Mouse (Mus musculus): ENCODE measurements at regions not wholly inside any gene's neighbourhood (a gene's known extent, or its start where the extent isn't known, plus 50 kb on each side); places are given as distances from the start of the nearest gene placed in this dataset.
"Not testable (repeated sequence)": the region's sequence is repeated elsewhere in the genome, so short reads cannot be mapped to it uniquely, and the experiment has no call there.

DNA sequence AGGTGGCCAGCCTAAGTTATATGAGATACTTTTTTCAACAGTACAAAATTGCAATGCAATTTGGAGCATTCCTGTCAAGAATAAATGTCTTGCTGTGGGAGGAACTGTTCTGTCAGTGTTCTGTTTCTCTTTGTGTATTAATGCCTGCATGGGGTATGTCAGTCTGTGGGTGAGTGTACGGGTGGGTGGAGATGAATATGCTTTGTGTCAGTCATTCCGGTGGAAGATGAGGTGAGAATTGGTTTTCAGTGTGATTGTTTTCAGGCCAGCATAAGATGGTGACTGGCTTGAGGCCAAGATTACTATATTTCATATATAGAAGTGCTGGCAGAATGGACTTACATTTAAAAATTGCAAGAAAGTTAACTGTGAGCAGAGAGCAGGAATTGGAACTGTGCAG lies 184.0 kb downstream of the Frk start:
- no peak for DNase-seq

DNA sequence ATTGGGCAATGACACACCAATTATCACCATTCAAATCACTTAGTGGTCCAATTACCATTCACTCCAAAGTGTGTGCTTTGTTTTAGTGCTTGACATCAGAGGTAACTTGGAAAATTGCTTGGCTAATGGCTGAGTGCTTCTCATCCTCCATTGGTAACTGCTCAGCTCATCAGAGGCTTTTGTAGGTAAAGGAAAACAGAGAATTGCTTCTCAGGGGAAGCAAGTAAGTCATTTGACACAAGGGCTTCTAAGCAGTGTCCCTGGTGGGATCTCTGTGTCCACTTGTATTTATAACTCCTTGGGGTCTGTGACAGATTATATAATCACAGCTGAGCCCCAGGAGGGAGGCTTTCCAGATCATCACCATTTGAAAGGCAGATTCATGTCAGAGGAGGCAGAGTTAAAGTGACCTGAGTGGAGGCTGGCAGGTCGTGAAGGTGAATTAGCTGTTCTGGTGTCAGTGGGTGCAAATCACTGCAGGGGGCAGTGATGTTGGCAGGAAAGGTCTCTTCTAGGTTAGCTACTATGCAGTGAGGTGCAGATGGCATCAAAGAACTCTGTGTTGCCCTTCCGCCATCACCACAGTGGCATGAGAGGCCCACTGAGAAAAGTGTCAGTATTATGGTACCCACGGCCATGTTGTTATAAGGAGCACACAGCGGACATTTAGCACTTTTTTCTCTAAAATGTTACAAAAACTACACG lies 184.7 kb downstream of the Frk start:
- DNase-seq = no peak

- no peak for DNase-seq
These were observed 188.6 kb downstream of the Frk start for GRCm38 (mm10) chr10:34671791-34672190.

DNA sequence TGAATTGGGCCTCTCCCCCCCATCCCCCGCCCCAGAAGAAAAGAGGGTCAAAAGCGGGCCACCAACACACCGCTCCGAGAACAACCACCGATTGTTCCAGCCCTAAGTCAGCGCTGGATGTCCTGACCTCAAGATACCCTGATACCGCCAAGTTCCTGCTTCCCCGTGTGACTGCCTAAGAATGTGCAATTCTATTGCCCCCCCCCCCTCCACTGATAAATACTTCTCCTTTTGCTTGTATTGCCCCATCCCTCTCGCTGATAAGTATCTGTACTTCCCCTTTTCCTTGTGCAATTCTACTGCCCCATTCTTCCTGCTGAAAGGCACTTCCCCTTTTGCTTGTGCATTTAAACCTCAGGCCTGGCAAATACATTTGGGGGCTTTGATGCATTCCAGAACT lies 216.2 kb downstream of the Frk start:
- DNase-seq = not testable (repeated sequence)

DNA sequence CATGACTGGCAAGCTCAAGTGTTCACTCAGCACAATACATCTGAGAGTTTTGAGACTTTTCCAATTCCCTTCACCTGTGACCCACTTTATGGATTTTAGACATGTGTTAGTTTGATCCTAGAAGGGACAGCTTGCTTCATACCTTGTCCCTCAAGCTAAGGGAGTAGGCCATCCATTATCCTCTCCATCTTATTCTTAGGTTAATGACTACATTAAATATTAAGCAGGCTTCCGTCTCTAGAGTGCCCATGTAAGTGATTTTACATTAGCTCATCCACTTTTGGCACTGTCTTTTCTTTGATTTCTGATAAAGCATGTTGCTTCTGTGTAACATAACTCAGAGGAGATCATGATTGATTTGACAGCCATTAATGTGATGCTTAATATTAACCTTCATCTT lies 218.8 kb downstream of the Frk start:
- no peak for DNase-seq

DNA sequence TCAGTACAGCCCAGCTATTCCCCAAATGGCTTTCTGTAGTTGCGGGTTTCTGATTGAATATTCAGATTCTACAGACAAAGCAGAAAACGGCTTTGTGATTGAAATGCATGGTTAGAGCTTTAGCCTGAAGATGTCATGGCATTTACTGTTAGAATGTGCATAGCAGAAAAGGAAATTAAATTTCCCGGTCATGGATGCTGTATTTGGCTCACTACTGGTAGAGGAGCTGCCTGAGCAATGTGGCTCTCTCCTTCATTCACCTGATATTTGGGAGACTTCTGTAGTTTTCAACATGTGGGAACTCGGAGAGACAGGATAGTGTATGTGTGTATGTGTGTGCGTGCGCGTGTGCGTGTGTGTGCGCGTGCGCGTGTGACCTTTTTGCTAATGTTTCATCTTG lies 222.2 kb downstream of the Frk start:
- DNase-seq = no peak

DNA sequence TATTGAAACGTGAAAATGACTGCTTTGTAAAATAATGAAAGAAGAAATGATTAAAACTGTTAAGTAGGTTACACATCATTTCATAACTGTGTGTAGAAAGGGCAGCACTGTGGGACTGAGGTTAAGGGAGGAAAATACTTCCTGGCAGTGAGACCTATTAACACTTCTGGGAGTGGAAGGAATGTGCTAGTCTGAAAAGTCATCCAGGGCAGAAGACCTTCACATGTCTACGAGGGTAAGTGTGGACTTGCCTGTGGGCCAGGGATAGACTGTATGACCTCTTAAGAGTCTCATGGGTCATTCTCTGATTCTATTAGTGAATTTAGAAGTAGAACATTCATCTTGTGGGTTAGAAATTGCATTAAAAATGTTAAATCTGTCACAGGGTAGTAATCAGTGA lies 248.1 kb downstream of the Frk start:
- DNase-seq = no peak

GRCm38 (mm10) chr10:34762426-34762825 lies 279.2 kb downstream of the Frk start:
- no peak for DNase-seq

DNA sequence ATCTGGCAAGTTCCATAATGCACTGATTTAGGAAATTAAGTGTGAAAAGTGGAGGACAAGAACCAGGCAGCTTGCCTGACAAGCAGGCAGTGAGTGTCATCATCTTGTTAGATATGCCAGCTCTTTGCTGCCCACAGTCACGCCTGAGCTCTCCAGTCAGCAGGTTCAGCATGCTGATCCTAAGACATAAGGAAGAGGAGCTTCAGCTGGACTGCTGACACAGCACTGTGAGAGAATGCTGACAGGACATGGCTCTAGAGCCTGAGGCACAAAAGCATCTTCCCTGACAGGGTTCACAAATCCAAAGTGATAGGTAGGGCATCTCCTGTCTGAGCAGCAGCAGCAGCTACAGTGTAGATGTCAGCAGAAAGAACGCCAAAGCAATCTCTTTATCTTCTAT lies 308.9 kb downstream of the Frk start:
- DNase-seq = no peak

GRCm38 (mm10) chr10:34811131-34811530 lies 327.9 kb downstream of the Frk start:
- no peak for DNase-seq

DNA sequence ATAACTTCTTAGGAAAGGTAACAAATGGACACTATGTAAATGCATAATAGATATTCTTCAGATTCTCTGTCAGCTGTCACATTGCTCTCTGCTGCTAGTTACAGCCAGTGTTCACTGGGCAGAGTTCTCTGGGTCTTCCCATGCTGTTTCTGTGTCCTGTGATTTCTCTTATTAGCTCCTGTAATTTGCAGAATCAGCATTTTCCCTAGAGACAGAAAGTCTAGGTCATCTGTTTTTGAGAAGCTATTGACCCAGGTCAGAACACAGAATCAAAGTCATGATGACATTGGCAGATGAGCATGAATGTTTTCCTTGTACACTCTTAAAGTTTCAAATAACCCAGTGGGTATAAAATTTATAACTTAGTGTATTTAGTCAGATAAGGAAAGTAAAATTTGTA lies 340.9 kb downstream of the Frk start:
- DNase-seq = no peak

- DNase-seq = no peak
These were observed 358.9 kb downstream of the Frk start for GRCm38 (mm10) chr10:34842015-34842504.

DNA sequence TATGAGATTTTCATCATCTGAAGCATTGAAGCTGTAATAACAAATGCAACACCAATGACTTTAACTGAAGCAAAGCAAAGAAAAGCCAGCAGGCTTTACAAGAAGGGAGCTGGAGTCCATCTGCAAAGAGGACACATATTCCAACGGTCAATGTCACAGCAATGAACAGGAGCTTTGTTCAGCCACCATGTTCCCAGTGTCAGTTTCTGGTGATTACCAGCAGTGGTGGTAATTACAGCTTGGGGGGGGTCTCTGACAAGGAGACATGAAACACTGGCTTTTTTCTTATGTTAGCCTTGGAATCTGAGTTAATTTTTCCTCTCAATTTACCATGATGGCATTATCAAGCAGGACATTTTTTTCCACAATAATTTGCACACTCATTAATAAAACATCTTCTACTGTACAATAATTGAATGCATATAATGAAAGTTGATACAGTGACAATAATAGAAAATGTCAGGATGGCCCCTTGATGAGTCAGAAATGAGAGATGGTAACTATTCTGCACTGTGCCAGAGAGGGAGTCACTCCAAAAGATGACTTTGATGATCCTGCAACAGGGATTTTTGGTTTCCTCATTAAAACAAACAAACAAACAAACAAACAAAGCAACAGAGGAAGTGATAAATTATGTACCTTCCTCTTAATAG lies 373.4 kb downstream of the Frk start:
- no peak for DNase-seq

DNA sequence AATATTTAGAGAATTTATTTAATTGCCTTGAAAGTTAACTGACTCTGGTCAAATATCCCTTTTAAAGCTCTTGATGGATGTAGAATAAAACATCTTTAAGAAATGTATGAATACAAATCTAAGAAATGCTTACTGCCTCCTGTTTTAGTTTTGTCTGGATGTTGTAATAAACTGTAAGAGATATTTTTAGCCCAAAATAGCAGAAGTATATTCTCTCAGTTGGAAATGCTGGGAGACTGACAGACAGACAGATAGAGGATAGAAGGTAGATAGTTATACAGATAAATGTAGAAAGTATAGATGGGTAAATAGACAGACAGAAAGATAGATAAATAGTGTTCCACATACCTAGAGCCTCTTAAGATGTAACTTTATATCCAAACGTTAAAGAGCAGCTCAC lies 379.5 kb downstream of the Frk start:
- no peak for DNase-seq

GRCm38 (mm10) chr10:34871888-34872287 lies 388.7 kb downstream of the Frk start:
- DNase-seq = no peak

- no peak for DNase-seq
These were observed 395.3 kb downstream of the Frk start for GRCm38 (mm10) chr10:34878511-34878910.

DNA sequence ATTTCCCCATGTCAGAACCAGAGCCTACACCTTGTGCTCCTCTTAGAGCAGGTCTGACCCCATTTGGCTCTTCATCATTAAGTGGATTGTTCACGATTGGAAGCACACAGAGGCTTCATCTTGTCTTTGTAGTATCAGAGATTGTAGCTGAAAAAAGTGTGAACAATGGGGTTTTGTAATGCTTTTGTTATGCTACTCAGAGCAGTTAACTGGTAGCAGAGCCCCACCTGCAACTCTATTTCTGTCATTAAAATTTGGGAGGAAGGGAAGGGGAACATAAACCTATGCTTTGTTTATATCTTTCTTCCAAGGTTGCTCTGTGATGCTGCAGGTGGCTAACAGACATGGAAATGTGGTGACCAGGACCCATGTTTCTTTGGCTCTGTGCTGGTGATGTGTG lies 404.4 kb downstream of the Frk start:
- DNase-seq = no peak

- DNase-seq = peak; percentile 7 to 34
These were observed 421.1 kb downstream of the Frk start for GRCm38 (mm10) chr10:34904274-34904673.

DNA sequence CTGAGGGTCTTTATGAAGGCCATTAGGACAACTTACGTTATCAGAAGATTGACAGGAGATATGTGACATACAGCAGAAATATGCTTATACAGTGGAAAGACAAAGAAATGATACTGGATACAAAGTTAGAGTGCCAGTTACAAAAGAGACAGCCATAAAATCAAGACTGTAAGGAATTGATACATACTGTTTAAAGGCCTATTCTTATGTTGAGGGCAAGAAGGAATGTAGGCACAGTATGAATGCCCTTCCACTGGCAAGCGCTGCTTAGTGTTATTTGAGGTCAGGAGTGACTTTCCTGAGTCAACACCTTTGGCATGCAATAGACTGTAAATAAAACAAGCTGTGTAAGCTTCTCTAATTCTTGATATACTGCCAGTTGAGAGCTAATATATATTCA lies 421.5 kb downstream of the Frk start:
- DNase-seq = no peak

- DNase-seq = no peak
These were observed 429.0 kb downstream of the Frk start for GRCm38 (mm10) chr10:34912153-34912723.
